Mouse (Mus musculus) cerebral cortex, adult 2 months (tissue): Measurements from ENCODE around the gene Rpap1.

ENCODE experiments used
- WGBS: fragments of 180-500 bp; shearing (Covaris S2); methylation state at CpG from one replicate; pipeline ENCODE4 v1.1.7; 2018; 5-methylcytosine and 5-hydroxymethylcytosine counted together

Gene Rpap1

DNA sequence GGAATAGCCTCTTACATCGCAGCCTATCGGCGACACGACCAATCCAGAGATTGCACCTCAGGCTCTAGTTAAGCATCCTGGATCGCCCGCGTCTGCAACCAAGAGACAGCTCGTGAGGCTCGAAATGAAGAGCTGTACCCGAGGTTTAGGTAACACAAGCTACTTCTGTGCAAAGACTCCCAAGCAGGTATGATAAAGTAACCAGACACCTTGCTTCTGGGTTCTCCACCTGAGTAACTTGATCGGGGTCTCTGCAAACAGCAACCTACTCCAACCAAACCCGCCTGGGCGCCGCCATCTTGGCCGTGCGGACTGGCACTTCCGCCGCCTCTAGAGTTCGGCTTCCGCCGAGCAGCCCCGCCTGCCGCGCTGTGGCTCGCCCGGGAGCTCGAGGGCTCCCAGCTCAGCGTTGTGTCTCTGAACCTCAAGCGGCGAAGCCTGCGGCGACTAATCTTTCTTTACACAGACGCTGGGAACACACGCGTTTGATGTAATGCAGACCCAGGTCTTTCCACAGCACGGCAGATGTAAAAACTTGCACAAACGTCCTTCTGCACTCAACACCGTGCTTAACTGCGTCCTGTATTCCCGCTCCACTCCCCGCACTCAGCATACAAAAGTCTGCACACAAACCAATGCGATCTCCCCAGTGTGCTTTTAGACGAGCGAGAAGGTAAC lies at the start of gene Rpap1:
Gene Rpap1, minus strand, starts transcription at position 332 of the 678 bp plus-strand sequence.
- under 1% methylated on average over 44 of the region's 44 CpGs for WGBS

- WGBS: 87% methylated on average over 4 of the region's 4 CpGs
Observed at GRCm38 (mm10) chr2:119834231-119834630, 46.9 kb upstream of the Rpap1 start.

DNA sequence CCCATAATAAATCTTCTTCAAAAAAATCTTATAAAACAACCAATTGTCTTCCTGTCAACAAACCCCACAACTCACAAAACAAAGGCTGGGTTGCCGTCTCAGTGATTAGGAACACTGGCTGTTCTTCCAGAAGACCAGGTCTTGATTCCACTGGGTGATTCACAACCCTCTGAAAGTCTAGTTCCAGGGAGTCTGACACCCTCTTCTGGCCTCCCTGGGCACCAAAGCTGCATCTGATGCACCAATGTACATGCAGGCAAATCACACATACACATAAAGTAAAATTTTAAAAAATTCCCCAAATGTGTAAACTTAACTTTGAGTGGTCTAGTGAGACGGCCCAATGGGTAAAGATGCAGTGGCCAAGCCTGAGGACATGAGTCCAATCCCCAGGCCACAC lies 43.2 kb upstream of the Rpap1 start:
- WGBS: 62% methylated on average over 2 of the region's 2 CpGs

GRCm38 (mm10) chr2:119821136-119821535 lies 33.8 kb upstream of the Rpap1 start:
- 70% methylated on average over 9 of the region's 9 CpGs for WGBS

- WGBS: 71% methylated on average over 9 of the region's 9 CpGs
Observed at GRCm38 (mm10) chr2:119818668-119819272, 31.4 kb upstream of the Rpap1 start.

DNA sequence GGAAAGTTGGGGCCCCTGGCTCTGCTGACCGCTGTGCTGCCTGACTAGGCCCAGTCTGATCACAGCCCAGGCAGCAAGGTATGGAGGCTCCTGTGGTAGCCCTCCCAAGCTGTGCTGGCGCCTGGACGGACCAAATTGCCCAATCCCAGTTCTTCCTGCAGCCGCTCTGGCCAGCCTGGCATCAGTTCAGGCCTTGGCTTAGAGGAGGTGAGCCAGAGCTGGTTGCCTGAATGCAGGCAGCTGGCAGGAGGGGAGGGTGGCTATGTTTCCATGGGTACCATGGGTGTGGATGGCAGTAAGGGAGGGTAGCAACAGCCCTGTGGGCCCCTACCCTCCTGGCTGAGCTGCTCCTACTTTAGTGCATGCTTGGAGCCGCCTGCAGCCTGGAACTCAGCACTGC lies 29.7 kb upstream of the Rpap1 start:
- WGBS: 51% methylated on average over 5 of the region's 5 CpGs

GRCm38 (mm10) chr2:119816611-119817010 lies 29.3 kb upstream of the Rpap1 start:
- WGBS: 82% methylated on average over 13 of the region's 13 CpGs

- 24% methylated on average over 7 of the region's 7 CpGs for WGBS
Observed at GRCm38 (mm10) chr2:119814376-119814933, 27.1 kb upstream of the Rpap1 start.

- 57% methylated on average over 14 of the region's 14 CpGs for WGBS
Observed at GRCm38 (mm10) chr2:119811490-119812146, 24.3 kb upstream of the Rpap1 start.

DNA sequence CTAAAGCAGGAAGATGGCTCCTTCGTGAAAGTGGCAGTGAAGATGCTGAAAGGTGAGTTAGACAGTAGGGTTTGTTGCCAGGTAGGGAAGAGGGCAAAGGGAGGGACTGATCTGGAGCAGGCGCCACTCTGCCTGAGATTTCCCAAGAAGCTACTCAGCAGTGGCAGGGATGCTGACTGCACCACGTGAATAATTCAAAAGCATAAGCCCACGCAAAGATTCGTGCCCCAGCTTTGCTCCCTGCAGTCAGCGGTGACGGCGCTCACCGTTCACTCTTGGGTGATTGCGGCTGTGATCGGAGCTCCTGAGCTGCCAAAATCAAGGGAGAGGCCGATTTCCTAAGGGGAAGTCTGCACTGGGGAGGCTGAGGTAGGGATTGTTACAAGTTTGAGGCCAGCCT lies 23.6 kb upstream of the Rpap1 start:
- WGBS: 48% methylated on average over 12 of the region's 12 CpGs

DNA sequence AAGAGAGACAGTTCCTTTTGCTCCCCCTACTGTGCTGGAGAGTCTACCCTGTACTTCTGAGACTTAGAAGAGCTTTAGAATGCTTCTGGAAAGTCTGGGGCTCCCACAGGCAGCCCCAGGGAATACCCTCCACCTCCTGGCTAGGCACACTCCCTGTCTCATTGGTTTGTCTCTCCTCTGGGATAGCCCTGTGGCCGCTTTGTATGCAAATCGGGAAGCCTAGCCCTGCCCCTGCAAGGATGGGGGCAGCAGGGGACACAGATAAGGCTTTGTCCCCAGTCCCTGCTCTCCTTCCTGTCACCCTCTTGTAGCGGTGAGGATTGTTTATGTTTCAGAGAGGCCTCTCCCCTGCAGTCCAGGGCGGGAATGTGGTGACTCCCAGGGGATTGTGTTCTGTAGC lies 21.5 kb upstream of the Rpap1 start:
- 69% methylated on average over 4 of the region's 4 CpGs for WGBS

DNA sequence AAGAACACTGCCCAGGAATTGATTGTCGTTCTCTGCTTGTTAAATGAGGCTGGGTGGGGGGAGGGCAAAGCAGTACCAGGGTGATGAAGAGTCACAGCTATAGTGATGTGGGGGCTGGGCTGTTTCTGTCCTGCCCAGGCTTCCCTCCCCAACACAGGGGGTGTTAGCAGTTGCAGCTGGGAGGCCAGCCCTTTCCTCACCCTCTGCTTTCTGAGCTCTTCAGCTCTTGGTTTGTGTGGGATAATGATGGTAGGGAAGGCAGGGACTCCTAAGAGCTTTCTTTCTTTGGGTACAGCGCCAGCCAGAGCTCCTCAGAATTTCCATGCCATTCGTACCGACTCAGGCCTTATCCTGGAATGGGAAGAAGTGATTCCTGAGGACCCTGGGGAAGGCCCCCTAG lies 21.1 kb upstream of the Rpap1 start:
- WGBS: 42% methylated on average over 4 of the region's 4 CpGs

DNA sequence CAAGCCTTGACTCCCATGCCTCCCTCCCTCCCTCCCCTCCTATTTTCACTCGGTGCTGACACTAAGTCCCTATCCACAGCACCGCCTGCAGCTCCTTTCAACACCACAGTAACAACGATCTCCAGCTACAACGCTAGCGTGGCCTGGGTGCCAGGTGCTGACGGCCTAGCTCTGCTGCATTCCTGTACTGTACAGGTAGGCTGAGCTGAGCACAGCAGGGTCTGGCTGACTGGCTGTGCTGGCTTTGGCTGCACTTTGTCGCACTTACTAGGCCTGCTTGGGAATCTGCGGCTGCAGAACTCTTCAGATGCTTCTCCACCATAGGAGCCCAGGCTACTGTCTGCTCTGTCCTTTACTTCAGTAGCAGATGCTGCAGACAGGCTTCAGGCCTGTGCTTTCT lies 18.2 kb upstream of the Rpap1 start:
- 59% methylated on average over 8 of the region's 8 CpGs for WGBS

DNA sequence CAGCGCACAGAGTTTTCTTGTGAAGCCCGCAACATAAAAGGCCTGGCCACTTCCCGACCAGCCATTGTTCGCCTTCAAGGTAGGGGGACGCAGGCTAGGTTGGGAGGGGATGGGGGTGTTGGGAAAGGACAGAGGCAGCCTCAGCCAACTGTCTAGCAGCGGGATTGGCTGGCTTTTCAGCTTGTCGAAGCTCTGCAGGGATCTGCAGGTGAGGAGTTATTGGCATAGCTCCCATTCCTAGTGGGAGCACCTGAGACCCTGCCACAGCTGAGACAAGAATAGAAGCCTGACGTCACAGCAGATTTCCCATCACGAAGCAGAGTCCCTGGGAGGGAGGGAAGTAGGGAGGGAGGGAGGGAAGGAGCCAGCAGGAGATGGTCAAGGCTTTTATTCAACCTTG lies 17.4 kb upstream of the Rpap1 start:
- 39% methylated on average over 9 of the region's 9 CpGs for WGBS

DNA sequence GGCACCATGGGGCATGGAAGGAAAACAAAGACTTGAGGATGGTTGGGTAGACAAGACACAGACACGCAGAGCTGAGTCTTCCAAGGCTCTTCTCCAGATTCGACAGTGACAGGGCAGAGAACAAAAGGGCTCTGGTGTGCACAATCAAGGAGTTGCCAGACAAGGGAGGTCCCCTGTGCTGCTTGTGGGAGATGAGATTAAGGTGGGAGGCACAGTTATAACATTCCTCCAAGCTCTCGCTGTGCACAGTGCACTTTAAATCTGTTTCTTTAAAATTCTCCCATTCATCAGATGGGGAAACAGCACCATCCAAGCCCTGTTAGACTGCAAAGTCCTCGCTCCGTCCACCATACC lies 16.9 kb upstream of the Rpap1 start:
- WGBS: 37% methylated on average over 5 of the region's 5 CpGs

GRCm38 (mm10) chr2:119803618-119804274 lies 16.4 kb upstream of the Rpap1 start:
- WGBS: 23% methylated on average over 6 of the region's 6 CpGs

GRCm38 (mm10) chr2:119802767-119803617 lies 15.7 kb upstream of the Rpap1 start:
- 38% methylated on average over 10 of the region's 10 CpGs for WGBS

DNA sequence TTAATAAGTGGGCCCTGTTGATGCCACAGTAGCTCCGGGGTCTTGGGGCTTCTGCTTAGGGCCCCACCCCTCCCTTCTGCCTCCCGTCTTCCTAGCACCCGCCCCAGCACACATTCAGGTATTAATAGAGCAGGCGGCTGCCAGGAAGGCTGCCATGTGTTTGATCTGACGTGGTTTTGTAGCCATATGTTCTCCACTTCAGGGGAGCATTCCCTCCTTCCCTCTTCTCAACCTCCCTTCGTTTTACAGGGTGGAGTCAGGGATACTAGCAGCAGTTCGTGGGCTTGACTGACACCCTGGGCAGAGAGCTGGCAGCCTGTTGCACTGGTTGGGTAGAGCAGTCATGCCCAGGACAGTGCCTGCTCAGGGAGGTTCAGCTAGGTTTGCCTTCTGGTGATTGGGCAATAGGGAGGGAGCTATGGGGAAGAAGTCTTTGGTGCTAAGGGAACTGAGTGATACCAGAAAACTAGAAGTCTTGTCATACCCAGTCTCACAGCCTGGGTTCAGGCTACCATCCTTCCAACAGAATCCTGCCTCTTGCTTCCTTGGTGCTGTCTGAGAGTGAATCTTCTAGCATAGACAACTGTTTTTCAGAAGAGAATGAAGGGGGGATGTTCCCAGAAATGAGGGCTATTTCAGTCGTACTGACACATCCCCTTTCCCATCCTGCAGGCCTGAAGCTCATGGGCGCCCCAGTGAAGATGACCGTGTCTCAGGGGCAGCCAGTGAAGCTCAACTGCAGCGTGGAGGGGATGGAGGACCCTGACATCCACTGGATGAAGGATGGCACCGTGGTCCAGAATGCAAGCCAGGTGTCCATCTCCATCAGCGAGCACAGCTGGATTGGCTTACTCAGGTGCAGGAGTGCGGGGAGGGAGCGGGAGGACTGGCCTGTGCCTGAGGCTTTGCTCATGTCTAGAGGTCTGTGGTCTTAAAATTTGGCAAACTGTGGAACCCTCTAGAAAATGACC lies 13.8 kb upstream of the Rpap1 start:
- WGBS: 54% methylated on average over 15 of the region's 15 CpGs

- WGBS: under 1% methylated on average over 24 of the region's 27 CpGs
Observed at GRCm38 (mm10) chr2:119799961-119800550, 12.7 kb upstream of the Rpap1 start.
